Comparison of ENCODE assay signal across 16 mouse cellular contexts in the genomic region with DNA sequence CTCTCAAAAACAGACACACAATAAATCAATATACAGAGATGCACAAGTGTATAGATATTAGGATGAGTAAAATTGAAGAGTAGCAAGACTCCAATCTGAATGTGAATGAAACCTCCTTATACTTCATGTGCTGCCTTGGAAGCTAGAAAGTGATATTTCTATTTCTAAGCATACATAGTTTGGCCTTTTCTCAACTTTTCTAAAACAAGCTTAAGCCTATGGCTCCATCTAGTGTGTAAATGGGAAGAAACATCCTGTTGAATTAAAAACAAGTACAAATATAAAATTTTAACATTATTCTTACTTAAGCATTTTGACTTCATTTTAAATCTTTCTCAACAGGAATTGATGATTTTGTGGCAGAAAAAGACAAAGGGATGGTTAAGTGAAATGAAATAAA. TPM values are rescaled to one million over a fixed set of nuclear protein-coding genes. Genes with fewer than 3 reads are reported as not detected.
DNase-seq lines count a peak whose midpoint lies in the region; TF ChIP-seq lines count a peak whose summit lies in the region.
"Had no signal": no experiment of that assay in that cellular context is flagged by ENCODE, and none has a peak within 500 bp of the region (broad histone marks: within the 10 kb centered on the region; RNA-seq: fewer than 3 reads in every experiment).

No protein-coding gene starts in this region.

- no peak for DNase-seq in gastrocnemius, adult 2 months
- no peak for DNase-seq in gastrocnemius, adult 8-10 months (ENCODE audit: low spot score in 2 of 2)
- no peak for DNase-seq in left cerebral cortex, adult 2 months (ENCODE audit: extremely low spot score in 1 of 2, low spot score in 2 of 2)
- no peak for DNase-seq in left cerebral cortex, adult 8-10 months (ENCODE audit: low spot score in 2 of 2)
- peak; percentile 65 for DNase-seq in NIH3T3 (ENCODE audit: low read depth)
- DNase-seq in retina, postnatal 1 day, result peak; percentile 2
- no peak for DNase-seq in thymus, postnatal 14 days
- DNase-seq: cerebellum, adult 9-11 months; layer of hippocampus, adult 9-11 months; lung, postnatal 4 days; spleen, adult 18-20 months had no signal

- intact Hi-C loops in gastrocnemius, adult 2 months (cut with DNase I), result no loop called here
- intact Hi-C loops in left cerebral cortex, adult 2 months (cut with DNase I), result loop anchor here (5.0 kb wide), 4 partner anchors 130 to 1355 kb away; no protein-coding TSS in a partner anchor

- TF ChIP-seq CTCF in gastrocnemius, adult 2 months (IDR thresholded peaks at IDR 0.05), result peak; percentile 2; the same call in 1 of the 2 replicates
- peak; percentile 69 for TF ChIP-seq CTCF in left cerebral cortex, adult 2 months (IDR thresholded peaks at IDR 0.05)

- H3K4me3 ChIP-seq in gastrocnemius, adult 2 months, result no peak overlapping the region
- H3K4me3 ChIP-seq in left cerebral cortex, adult 2 months, result no peak overlapping the region
- H3K4me3 ChIP-seq: embryonic facial prominence, embryonic 12.5 days; kidney, embryonic 15.5 days; liver, embryonic 15.5 days; neural tube, embryonic 13.5 days had no signal

- no peak overlapping the region for H3K27ac ChIP-seq in gastrocnemius, adult 2 months
- no peak overlapping the region for H3K27ac ChIP-seq in left cerebral cortex, adult 2 months
- H3K27ac ChIP-seq: embryonic facial prominence, embryonic 12.5 days; kidney, embryonic 15.5 days; liver, embryonic 15.5 days; neural tube, embryonic 13.5 days had no signal

RNA-seq across cellular contexts. Expression of a gene that starts 28.9 kb away (rescaled TPM):
- not detected for total RNA-seq in gastrocnemius, adult 2 months (2021)
- total RNA-seq in gastrocnemius, adult 8-10 months (2022), result not detected
- total RNA-seq in left cerebral cortex, adult 2 months (2021), result not detected
- not detected for total RNA-seq in left cerebral cortex, adult 8-10 months (2022)
- total RNA-seq: heart, postnatal 10 days had no signal

Comparison
In these comparisons a context has a peak if more than half of its experiments do, and no peak if none do; other contexts are left out.
1. DNase-seq: peak in NIH3T3 (single experiment) and retina, postnatal 1 day (single experiment); none in gastrocnemius, adult 2 months (single experiment), gastrocnemius, adult 8-10 months (0 of 2), left cerebral cortex, adult 2 months (0 of 2), left cerebral cortex, adult 8-10 months (0 of 2) and thymus, postnatal 14 days (single experiment).